Mouse (Mus musculus) layer of hippocampus, postnatal 25 days (tissue): ENCODE data around the gene Dock4. TPM values are rescaled to one million over a fixed set of nuclear protein-coding genes. Genes with fewer than 3 reads are reported as not detected.

ENCODE experiments used
- DNase-seq, 2 experiments: peaks; one replicate each; pipeline ENCODE4 v3.0.0; 2022; ENCODE audit warnings: mixed read lengths in 2 of 2, low spot score in 1 of 2; ENCODE audit errors: extremely low spot score in 1 of 2
- total RNA-seq, 2 experiments: library from RNA; stranded (reverse); gene quantifications; 2 replicates each; pipeline ENCODE4 v1.2.3; 2021

Gene Dock4
- total RNA-seq, 2 experiments from 2014 or later, result 205 to 242 TPM

- no peak for DNase-seq
Measured at GRCm38 (mm10) chr12:40504687-40505086, 58.9 kb downstream of the Dock4 start.

- no peak for DNase-seq
Measured at GRCm38 (mm10) chr12:40507823-40508390, 62.2 kb downstream of the Dock4 start.

GRCm38 (mm10) chr12:40508416-40508815, 62.7 kb downstream of the Dock4 start:
- DNase-seq, result no peak

GRCm38 (mm10) chr12:40511643-40512369, 66.1 kb downstream of the Dock4 start:
- no peak for DNase-seq

- no peak for DNase-seq
Measured at GRCm38 (mm10) chr12:40512370-40512693, 66.6 kb downstream of the Dock4 start.

GRCm38 (mm10) chr12:40512994-40513393, 67.2 kb downstream of the Dock4 start:
- no peak for DNase-seq

- no peak for DNase-seq
Measured at GRCm38 (mm10) chr12:40514021-40514420, 68.3 kb downstream of the Dock4 start.

- DNase-seq, result no peak
Measured at GRCm38 (mm10) chr12:40522468-40522867, 76.7 kb downstream of the Dock4 start.

- no peak for DNase-seq
Measured at GRCm38 (mm10) chr12:40523020-40523419, 77.3 kb downstream of the Dock4 start.

GRCm38 (mm10) chr12:40525045-40525444, 79.3 kb downstream of the Dock4 start:
- DNase-seq, result no peak

- no peak for DNase-seq
Measured at GRCm38 (mm10) chr12:40535655-40536618, 90.2 kb downstream of the Dock4 start.

- DNase-seq, result no peak
Measured at GRCm38 (mm10) chr12:40537826-40538225, 92.1 kb downstream of the Dock4 start.

GRCm38 (mm10) chr12:40538318-40538717, 92.6 kb downstream of the Dock4 start:
- DNase-seq, result no peak

- DNase-seq, result no peak
Measured at GRCm38 (mm10) chr12:40538780-40539179, 93.0 kb downstream of the Dock4 start.

GRCm38 (mm10) chr12:40544273-40544672, 98.5 kb downstream of the Dock4 start:
- no peak for DNase-seq

- DNase-seq, result no peak
Measured at GRCm38 (mm10) chr12:40546827-40547226, 101.1 kb downstream of the Dock4 start.

- no peak for DNase-seq
Measured at GRCm38 (mm10) chr12:40551317-40551716, 105.6 kb downstream of the Dock4 start.

GRCm38 (mm10) chr12:40552201-40552600, 106.4 kb downstream of the Dock4 start:
- no peak for DNase-seq

GRCm38 (mm10) chr12:40553929-40554328, 108.2 kb downstream of the Dock4 start:
- no peak for DNase-seq

GRCm38 (mm10) chr12:40554941-40555511, 109.3 kb downstream of the Dock4 start:
- DNase-seq, result no peak

- DNase-seq, result no peak
Measured at GRCm38 (mm10) chr12:40558600-40558999, 112.8 kb downstream of the Dock4 start.
